Mouse (Mus musculus) midbrain, embryonic 15.5 days (tissue): ENCODE data around the gene Ccdc183. TPM values are rescaled to one million over a fixed set of nuclear protein-coding genes. Genes with fewer than 3 reads are reported as not detected.

Experiments used
- ATAC-seq: fragments of 200-750 bp; cut with Nextera tagmentation; replicated peaks from 2 replicates; pipeline ENCODE4 v1.8.0; 2017; ENCODE audit warnings: moderate TSS enrichment
- H3K27ac ChIP-seq: fragments of 300-500 bp; sonication (generic); 2 replicates; pipeline ENCODE4 v1.5.1; 2015; ENCODE audit warnings: mild to moderate bottlenecking, inconsistent platforms
- H3K27me3 ChIP-seq: fragments of 300-500 bp; sonication (generic); replicated peaks from 2 replicates; pipeline ENCODE4 v1.6.1; 2015; ENCODE audit warnings: inconsistent platforms
- H3K36me3 ChIP-seq: fragments of 300-500 bp; sonication (generic); replicated peaks from 2 replicates; pipeline ENCODE4 v1.6.1; 2015; ENCODE audit warnings: inconsistent platforms
- H3K4me1 ChIP-seq: fragments of 300-500 bp; sonication (generic); 2 replicates; pipeline ENCODE4 v1.6.1; 2015; ENCODE audit warnings: inconsistent platforms
- H3K4me2 ChIP-seq: fragments of 300-500 bp; sonication (generic); 2 replicates; pipeline ENCODE4 v1.6.1; 2015; ENCODE audit warnings: inconsistent platforms, mild to moderate bottlenecking, moderate library complexity
- H3K4me3 ChIP-seq: fragments of 300-500 bp; sonication (generic); 2 replicates; pipeline ENCODE4 v1.5.1; 2015; ENCODE audit warnings: mild to moderate bottlenecking, inconsistent platforms
- H3K9ac ChIP-seq: fragments of 300-500 bp; sonication (generic); 2 replicates; pipeline ENCODE4 v1.6.1; 2015; ENCODE audit warnings: mild to moderate bottlenecking, inconsistent platforms
- H3K9me3 ChIP-seq: fragments of 300-500 bp; sonication (generic); 2 replicates; pipeline ENCODE4 v1.6.1; 2016; ENCODE audit warnings: inconsistent platforms
- WGBS: fragments of 180-500 bp; shearing (Covaris S2); methylation state at CpG from one replicate; pipeline ENCODE4 v1.1.7; 2015; ENCODE audit warnings: mixed read lengths; 5-methylcytosine and 5-hydroxymethylcytosine counted together
- polyA plus RNA-seq: library from polyadenylated mRNA; unstranded; fragments of >200 nt; fragmentation: Nextera tagmentation; extraction: Ambion mirVana; gene quantifications from 2 replicates; pipeline ENCODE4 v1.2.1, GENCODE M21; 2015

Gene Ccdc183
- polyA plus RNA-seq, 1 experiment from 2014 or later: 0.28 TPM

DNA sequence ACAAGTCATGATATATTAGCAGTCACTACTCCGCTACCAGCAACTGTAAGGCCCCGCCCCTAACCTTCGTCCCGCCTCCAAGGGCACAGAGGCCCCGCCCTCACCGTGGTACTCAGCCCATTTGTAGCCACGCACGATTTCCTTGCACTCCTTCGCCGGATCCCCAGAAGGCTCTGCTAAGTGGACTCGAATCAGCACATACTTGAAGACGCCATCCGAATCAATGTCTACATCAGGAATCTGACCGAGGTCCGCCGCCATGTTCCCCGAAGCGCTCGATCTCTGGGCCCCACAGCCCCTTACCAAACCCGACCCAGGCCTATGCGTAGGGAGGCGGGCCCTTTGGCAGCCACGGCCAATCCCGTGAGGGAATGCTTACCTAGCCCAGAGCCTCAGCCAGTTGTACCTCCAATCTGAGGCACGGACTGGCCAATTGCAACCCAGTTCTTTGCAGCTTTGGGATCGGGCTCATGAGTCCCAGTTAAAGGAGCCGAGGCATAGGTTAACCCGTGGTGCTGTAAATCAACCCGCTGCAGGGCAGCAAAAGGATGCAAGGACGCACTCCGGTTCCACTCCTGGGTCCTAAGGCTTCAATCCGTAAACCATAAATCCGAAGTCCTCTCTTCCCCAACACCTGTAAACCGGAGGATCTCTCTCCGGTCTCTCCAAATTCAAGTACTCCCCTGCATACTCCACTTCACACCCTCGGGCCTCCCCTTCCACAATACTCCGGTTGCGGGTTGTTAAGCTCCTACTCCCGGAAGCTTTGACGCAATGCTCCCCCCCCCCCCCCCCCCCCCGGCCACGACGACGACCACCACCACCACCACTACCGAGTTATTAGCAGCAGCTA is 42.7 kb downstream of the Ccdc183 start, which contains the start of the genes Mamdc4 and Phpt1:
Gene Mamdc4 (minus strand): TSS at position 267 of the 853 bp plus-strand sequence.
Gene Phpt1 (minus strand): TSS at position 646 of the 853 bp plus-strand sequence.
- Histone ChIP-seq H3K27me3 (peaks cover 40% of the 10 kb centered on the region), H3K9me3 (no peaks in the 10 kb centered on the region), H3K4me1 (peaks cover 54% of the 10 kb centered on the region), H3K36me3 (no peaks in the 10 kb centered on the region), H3K27ac (peak within 1 kb of the TSS; percentile 89), H3K4me2 (peak within 1 kb of the TSS; percentile 89), H3K9ac (peak within 1 kb of the TSS; percentile 45), H3K4me3 (peak within 1 kb of the TSS; percentile 54)
- WGBS: under 1% methylated on average over 43 of the region's 45 CpGs
- peak; percentile 98 for ATAC-seq

DNA sequence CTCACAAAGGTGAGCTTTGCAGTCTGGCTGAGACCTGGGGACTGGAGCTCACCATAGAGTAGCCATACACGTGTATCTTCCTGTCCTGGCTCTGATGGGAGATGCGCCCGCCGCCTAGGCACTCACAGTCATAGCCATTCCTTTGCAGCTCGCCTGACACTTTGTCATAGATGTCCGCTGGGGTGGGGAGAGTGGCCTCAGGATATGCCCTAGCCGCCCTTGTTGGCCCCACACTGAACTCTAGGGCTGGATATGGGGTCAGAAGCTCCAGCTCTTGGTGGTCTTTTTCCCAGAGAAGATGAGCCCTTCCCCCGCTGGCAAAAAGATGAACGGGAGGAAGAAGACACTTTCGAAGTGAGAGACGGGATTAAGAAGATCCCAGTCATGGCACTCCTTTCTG is 43.3 kb downstream of the Ccdc183 start:
- peak; percentile 10 for ATAC-seq
- Histone ChIP-seq H3K4me3 (peak overlapping the region; percentile 54), H3K27me3 (peaks cover 33% of the 10 kb centered on the region), H3K4me1 (peaks cover 47% of the 10 kb centered on the region), H3K36me3 (no peaks in the 10 kb centered on the region; the same call in 1 of the 2 replicates), H3K9me3 (no peaks in the 10 kb centered on the region), H3K27ac (peak overlapping the region; percentile 89), H3K4me2 (peak overlapping the region; percentile 89), H3K9ac (peak overlapping the region; percentile 45)
- WGBS: 15% methylated on average over 11 of the region's 11 CpGs

DNA sequence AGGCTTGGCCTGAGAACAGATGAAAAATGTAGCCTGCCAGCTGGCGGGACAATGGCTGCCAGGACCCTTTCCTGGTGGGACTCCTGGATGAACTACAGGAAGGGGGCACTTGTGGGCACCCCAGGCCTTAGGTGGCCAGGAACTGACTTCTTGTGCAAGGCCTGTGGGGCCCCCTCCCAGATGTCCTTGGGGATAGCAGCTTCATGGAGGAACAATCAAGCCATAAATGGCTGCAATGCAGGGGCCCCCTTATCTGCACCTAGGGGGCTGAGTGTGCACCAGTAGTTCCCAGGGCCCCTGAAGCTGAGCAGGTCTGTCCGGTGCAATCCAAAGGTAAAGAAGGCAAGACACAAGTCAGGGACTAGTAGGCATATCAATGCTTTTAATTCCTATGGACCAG is 44.4 kb downstream of the Ccdc183 start:
- H3K27me3 ChIP-seq: peaks cover 23% of the 10 kb centered on the region
- 94% methylated on average over 2 of the region's 2 CpGs for WGBS
- no peaks in the 10 kb centered on the region; the same call in 1 of the 2 replicates for H3K36me3 ChIP-seq
- no peak overlapping the region for H3K27ac ChIP-seq
- no peak for ATAC-seq
- H3K9ac ChIP-seq: no peak overlapping the region
- peaks cover 38% of the 10 kb centered on the region for H3K4me1 ChIP-seq
- H3K9me3 ChIP-seq: no peaks in the 10 kb centered on the region
- no peak overlapping the region for H3K4me2 ChIP-seq
- H3K4me3 ChIP-seq: no peak overlapping the region

DNA sequence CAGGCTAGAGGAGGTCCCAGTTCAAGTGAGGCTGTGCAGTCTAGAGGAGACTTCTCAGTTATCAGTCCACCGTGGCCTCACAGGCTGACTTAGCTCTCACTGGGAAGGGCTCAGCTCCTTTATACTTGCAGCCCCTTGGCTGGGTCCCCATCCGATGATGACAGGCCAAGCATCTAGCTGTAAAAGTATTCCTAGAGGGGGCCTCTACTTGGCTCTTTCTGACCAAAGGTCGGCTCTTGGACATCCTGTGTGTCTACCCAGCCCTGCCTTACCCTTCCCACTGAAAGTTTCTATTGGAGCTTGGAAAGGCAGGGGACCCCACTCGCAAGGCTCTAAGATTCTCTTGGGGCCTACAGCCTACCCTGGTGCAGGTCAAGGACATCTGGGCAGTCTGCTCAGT is 46.3 kb downstream of the Ccdc183 start:
- Histone ChIP-seq H3K27ac (no peak overlapping the region), H3K9me3 (no peaks in the 10 kb centered on the region), H3K27me3 (peaks cover 4% of the 10 kb centered on the region), H3K36me3 (no peaks in the 10 kb centered on the region; the same call in 1 of the 2 replicates), H3K4me1 (peaks cover 26% of the 10 kb centered on the region), H3K9ac (no peak overlapping the region), H3K4me2 (no peak overlapping the region), H3K4me3 (no peak overlapping the region)
- ATAC-seq: no peak
- 91% methylated on average over 4 of the region's 4 CpGs for WGBS

DNA sequence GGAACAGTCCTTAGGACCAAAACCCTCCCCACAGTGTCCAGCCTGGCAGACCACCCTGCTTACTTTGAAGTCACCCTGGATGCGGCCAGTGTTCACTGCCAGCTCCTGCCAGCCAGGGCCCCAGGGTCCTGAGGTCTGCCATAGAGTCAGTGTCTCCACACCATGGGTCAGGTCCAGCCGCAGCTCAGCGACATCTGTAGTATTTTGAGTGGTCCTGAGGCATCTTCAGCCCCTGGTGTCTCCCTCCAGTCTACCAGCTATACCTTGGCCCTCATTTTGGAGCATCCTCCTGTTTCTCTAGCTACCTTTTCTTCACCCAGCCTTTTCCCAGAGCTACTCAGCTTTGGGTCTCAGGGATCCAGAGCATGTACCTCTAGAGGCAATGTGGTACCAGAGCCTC is 48.2 kb downstream of the Ccdc183 start:
- Histone ChIP-seq H3K27me3 (no peaks in the 10 kb centered on the region), H3K27ac (no peak overlapping the region), H3K4me1 (peaks cover 19% of the 10 kb centered on the region), H3K4me2 (no peak overlapping the region), H3K4me3 (no peak overlapping the region), H3K9ac (no peak overlapping the region), H3K9me3 (no peaks in the 10 kb centered on the region), H3K36me3 (peaks cover 5% of the 10 kb centered on the region; the same call in 1 of the 2 replicates)
- ATAC-seq: no peak
- WGBS: 94% methylated on average over 3 of the region's 3 CpGs

DNA sequence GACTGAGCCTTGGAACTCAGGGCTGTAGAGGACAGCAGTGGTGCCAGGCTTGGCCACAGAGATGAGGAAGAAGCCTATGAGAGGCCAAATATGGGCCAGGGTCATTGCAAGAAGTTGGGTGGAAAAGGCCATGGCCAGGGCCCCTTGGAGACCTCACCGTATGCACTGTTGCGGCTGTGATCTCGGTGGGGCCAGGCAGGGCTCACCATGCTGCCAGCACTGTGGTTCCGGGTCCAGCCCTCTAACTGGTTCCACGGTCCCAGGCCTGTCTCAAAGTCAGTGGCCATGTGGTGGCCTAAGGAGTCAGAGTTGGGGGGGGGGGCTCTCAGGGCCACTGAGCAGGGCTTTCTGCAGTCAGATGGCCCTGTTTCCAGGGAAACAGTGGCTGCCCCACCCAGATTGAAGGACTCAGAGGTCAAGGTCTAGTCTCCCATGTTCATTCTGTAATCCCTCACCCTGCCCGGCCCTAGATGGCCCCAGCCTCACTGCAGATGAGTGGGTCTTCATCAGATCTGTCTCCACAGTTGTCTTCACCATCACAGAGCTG is 48.9 kb downstream of the Ccdc183 start:
- Histone ChIP-seq H3K4me1 (peaks cover 12% of the 10 kb centered on the region), H3K36me3 (peaks cover 12% of the 10 kb centered on the region; the same call in 1 of the 2 replicates), H3K4me3 (no peak overlapping the region), H3K4me2 (no peak overlapping the region), H3K9me3 (no peaks in the 10 kb centered on the region), H3K27ac (no peak overlapping the region), H3K27me3 (no peaks in the 10 kb centered on the region), H3K9ac (no peak overlapping the region)
- WGBS: 81% methylated on average over 6 of the region's 6 CpGs
- ATAC-seq: no peak

DNA sequence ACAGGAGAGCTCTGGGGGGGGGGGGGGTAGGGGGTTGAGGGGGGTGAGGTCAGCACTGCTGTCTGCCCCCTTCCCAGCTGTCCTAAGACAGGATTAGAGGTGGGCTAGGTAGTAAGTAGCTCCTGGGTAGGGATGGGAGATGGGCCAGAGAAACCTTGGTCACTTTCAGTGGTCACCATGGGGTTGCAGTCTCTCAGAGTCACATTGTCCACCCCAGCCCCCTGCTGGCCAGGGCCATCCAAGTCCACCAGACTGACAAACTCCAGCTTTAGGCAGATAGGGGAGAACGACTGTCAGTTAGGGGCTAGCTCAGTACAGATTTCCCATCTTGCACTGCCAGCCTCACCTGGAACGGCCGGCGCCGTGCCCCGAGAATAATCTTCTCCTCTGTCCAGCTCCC is 50.9 kb downstream of the Ccdc183 start:
- H3K27ac ChIP-seq: no peak overlapping the region
- no peaks in the 10 kb centered on the region for H3K9me3 ChIP-seq
- no peak overlapping the region for H3K4me3 ChIP-seq
- H3K4me2 ChIP-seq: no peak overlapping the region
- no peaks in the 10 kb centered on the region for H3K4me1 ChIP-seq
- no peak for ATAC-seq
- peaks cover 31% of the 10 kb centered on the region for H3K36me3 ChIP-seq
- no peaks in the 10 kb centered on the region for H3K27me3 ChIP-seq
- whole genome bisulfite sequencing: 87% methylated on average over 6 of the region's 6 CpGs
- no peak overlapping the region for H3K9ac ChIP-seq

DNA sequence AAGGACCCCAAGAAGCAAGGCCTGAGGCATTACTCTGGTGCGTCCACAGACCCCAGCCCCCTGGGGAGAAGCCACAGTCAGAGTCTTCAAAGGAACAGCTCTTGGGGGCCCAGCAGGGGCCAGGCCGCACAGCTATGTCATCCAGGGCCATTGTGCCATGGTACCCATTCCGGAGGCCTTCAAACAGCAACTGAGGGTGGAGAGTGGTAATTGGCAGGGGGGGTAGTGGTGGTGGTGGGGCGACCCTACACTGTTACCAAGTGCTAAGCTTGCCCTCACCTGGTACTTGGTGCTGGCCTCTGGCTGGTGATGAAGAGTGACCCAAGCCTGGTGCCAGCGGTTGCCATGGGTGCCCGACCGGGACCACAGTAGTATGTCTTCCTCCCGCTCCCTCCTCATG is 51.7 kb downstream of the Ccdc183 start:
- peaks cover 39% of the 10 kb centered on the region for H3K36me3 ChIP-seq
- H3K9ac ChIP-seq: no peak overlapping the region
- H3K4me2 ChIP-seq: no peak overlapping the region
- H3K4me1 ChIP-seq: no peaks in the 10 kb centered on the region
- WGBS: 87% methylated on average over 8 of the region's 8 CpGs
- H3K9me3 ChIP-seq: no peaks in the 10 kb centered on the region
- H3K4me3 ChIP-seq: no peak overlapping the region
- H3K27ac ChIP-seq: no peak overlapping the region
- no peaks in the 10 kb centered on the region for H3K27me3 ChIP-seq
- no peak for ATAC-seq

DNA sequence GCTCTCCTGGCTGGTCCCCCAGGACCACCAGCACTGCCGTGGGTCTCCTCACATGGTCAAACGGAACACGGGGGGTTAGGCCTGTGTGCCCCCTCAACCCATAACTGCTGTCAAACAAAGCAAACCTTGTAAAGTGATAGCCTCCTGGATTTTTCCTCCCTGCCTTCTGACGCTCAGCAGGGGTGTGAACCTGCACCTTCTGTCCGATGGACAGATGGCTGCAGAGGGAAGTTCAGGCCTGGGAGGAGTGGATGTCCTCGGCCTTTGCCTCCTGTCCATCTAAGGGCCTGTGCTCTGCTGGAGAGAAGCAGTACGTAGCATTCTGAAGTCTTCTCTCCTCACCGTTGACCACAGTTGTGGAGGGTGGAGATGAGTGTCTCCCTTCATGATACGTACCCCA is 55.5 kb downstream of the Ccdc183 start:
- WGBS: 84% methylated on average over 9 of the region's 9 CpGs

DNA sequence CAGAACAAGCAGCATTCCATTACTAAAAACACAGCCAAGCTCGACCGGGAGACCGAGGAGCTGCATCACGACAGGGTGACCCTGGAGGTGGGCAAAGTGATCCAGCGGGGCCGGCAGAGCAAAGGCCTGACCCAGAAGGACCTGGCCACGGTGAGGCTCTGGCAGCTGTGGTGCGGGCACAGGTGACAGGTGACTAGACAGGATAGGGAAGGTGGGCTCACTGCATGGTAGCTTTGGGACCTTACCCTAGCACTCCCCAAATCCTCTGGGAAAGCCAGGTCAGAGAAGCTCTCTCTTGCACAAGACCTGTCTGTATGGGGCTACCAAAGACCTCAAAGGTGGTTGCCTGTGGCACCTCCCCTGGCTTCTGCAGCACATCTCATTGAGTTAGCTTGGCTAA is 56.9 kb downstream of the Ccdc183 start:
- no peaks in the 10 kb centered on the region for H3K27me3 ChIP-seq
- H3K9me3 ChIP-seq: no peaks in the 10 kb centered on the region
- H3K4me2 ChIP-seq: no peak overlapping the region
- no peak for ATAC-seq
- peaks cover 25% of the 10 kb centered on the region for H3K4me1 ChIP-seq
- WGBS: 93% methylated on average over 8 of the region's 8 CpGs
- no peak overlapping the region for H3K27ac ChIP-seq
- H3K9ac ChIP-seq: no peak overlapping the region
- peaks cover 42% of the 10 kb centered on the region for H3K36me3 ChIP-seq
- no peak overlapping the region for H3K4me3 ChIP-seq

More for the DNA sequence above, 55.5 kb downstream of the Ccdc183 start:
- Histone ChIP-seq H3K27me3 (no peaks in the 10 kb centered on the region), H3K4me1 (peaks cover 18% of the 10 kb centered on the region), H3K36me3 (peaks cover 42% of the 10 kb centered on the region), H3K4me3 (no peak overlapping the region), H3K27ac (no peak overlapping the region), H3K9ac (no peak overlapping the region), H3K9me3 (no peaks in the 10 kb centered on the region), H3K4me2 (no peak overlapping the region)
- ATAC-seq: no peak

DNA sequence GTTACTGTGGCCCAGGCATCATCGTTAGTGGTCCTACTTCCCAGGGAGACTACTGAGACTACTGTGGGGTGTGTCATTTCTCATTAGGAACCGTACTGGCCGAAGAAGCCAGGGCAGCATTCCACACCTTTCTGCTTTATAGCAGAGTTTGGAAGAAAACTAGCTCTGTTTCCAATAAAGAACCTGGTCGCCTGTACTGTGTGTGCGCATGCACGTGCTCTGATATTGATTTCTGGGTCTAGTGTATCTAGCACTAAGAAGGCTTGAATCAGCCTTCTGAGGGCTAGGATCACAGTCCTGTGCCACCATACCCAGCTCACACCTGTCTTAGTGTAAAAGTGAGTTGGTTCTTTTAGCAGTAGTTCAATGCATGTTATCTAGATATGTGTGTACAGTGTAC is 58.7 kb downstream of the Ccdc183 start:
- H3K4me2 ChIP-seq: peak overlapping the region; percentile 89
- H3K27me3 ChIP-seq: no peaks in the 10 kb centered on the region
- peak overlapping the region; percentile 81 for H3K9ac ChIP-seq
- no peak for ATAC-seq
- H3K4me1 ChIP-seq: peaks cover 25% of the 10 kb centered on the region
- peaks cover 33% of the 10 kb centered on the region for H3K36me3 ChIP-seq
- WGBS: 73% methylated on average over 6 of the region's 6 CpGs
- no peak overlapping the region for H3K27ac ChIP-seq
- H3K9me3 ChIP-seq: no peaks in the 10 kb centered on the region
- H3K4me3 ChIP-seq: peak overlapping the region; percentile 76
